Mouse (Mus musculus) bone marrow, adult 2 months (tissue): ENCODE data around the gene Htr1a. TPM values are rescaled to one million over a fixed set of nuclear protein-coding genes. Genes with fewer than 3 reads are reported as not detected.

Experiments used
- H3K27ac ChIP-seq: fragments of 200-500 bp; 2 replicates; pipeline ENCODE4 v1.5.1; 2012; ENCODE audit warnings: low read depth, mild to moderate bottlenecking, control low read depth, inconsistent platforms, low read length; ENCODE audit not compliant: control insufficient read depth, poor library complexity, insufficient read depth
- H3K4me1 ChIP-seq: fragments of 200-500 bp; 2 replicates; pipeline ENCODE4 v1.6.1; 2011; ENCODE audit warnings: low read length; ENCODE audit not compliant: control insufficient read depth, insufficient read depth
- H3K4me3 ChIP-seq: fragments of 200-500 bp; replicated peaks from 2 replicates; pipeline ENCODE3; 2011; ENCODE audit warnings: mild to moderate bottlenecking, low read depth, low read length, control low read depth; ENCODE audit not compliant: control insufficient read depth
- CTCF ChIP-seq: fragments of 200-500 bp; IDR thresholded peaks from 2 replicates; pipeline ENCODE4 v1.5.1; 2011; ENCODE audit warnings: low read length, control low read depth; ENCODE audit not compliant: control insufficient read depth, insufficient read depth
- POLR2A ChIP-seq: fragments of 200-500 bp; IDR thresholded peaks from 2 replicates; pipeline ENCODE4 v1.6.1; 2011; ENCODE audit warnings: low read depth, mild to moderate bottlenecking, control low read depth, low read length, borderline replicate concordance; ENCODE audit not compliant: control insufficient read depth
- WGBS: fragments of 180-500 bp; shearing (Covaris S2); methylation state at CpG from one replicate; pipeline ENCODE4 v1.1.7; 2018; 5-methylcytosine and 5-hydroxymethylcytosine counted together
- polyA plus RNA-seq: library from polyadenylated mRNA; stranded (reverse); fragments of >200 nt; gene quantifications from 2 replicates; pipeline ENCODE4 v1.2.4, GENCODE M21; 2011; ENCODE audit warnings: low replicate concordance; ENCODE audit not compliant: missing spikeins, insufficient read depth, insufficient read length

Gene Htr1a
- polyA plus RNA-seq, 1 experiment = not detected

DNA sequence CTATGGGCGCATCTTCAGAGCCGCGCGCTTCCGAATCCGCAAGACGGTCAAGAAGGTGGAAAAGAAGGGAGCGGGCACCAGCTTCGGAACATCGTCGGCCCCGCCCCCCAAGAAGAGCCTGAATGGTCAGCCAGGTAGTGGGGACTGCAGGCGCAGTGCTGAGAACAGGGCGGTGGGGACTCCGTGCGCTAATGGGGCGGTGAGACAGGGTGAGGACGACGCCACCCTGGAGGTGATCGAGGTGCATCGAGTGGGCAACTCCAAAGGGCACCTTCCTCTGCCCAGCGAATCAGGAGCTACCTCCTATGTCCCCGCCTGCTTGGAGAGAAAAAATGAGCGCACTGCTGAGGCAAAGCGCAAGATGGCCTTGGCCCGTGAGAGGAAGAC lies 1.4 kb downstream of the Htr1a start:
- no peak overlapping the region for H3K4me3 ChIP-seq
- no peak overlapping the region for H3K27ac ChIP-seq
- no peak for TF ChIP-seq CTCF
- no peak for TF ChIP-seq POLR2A
- WGBS = 9% methylated on average over 26 of the region's 26 CpGs
- no peaks in the 10 kb centered on the region for H3K4me1 ChIP-seq

DNA sequence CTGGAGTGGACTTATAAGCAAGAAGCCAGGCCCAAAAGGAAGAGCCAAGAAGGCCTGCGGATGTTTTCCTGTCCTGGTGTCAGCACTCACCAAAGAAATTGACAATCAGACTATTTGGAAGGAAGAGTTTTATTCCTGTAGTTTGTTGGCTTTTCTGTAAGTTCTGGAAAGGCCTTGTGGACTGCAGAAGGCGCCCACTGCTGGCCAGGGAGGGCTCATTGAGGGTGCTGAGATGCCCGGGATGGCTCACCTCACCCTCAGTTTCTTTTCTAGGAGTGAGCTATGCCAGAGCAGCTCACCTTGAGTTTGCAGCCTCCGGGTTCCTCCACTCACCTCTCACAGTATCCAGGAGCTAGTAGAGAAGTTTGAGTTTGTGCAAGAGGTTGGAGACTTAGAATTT lies 2.8 kb downstream of the Htr1a start:
- Histone ChIP-seq H3K4me3 (no peak overlapping the region), H3K4me1 (no peaks in the 10 kb centered on the region), H3K27ac (no peak overlapping the region)
- TF ChIP-seq POLR2A (no peak), CTCF (no peak)
- 5% methylated on average over 4 of the region's 4 CpGs for WGBS

DNA sequence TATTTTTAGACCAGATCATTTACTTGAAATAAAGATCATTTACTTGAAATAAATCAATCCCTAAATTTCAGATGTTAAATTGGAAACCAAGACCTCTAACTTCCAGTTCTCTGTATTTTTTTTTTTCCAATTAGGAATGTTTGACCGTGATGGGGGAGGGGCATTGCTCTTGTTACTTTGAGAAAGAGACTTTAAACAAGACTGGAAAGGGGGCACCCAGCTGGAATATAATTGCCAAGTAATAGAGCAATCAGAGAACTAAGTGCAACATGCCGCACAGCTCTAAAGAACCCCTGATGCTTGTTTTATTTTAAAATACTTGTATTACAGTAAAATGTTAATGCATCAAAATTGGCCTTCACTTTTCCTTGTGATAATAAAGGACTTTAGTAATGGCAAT lies 4.3 kb downstream of the Htr1a start:
- WGBS = 52% methylated on average over 2 of the region's 2 CpGs
- no peak overlapping the region for H3K4me3 ChIP-seq
- TF ChIP-seq POLR2A (no peak), CTCF (no peak)
- no peak overlapping the region for H3K27ac ChIP-seq
- no peaks in the 10 kb centered on the region for H3K4me1 ChIP-seq

DNA sequence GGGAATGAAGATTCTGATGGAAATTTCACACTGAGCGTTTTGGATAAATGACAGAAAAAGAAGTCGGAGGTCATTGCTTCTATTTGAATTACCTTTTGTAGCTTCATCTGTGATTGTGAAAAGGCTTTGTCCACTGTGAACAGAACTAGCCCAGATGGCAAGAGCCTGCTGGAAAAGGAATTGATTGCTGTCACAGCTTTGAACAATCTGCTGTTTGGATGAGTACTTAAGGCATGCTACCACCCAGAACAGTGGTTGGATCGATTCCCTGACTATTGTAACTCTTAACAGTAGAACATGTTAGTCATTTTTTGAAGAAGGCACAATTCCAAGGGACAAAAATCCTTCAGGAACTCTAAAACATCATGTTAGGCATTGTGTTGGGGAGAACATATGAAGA lies 8.1 kb downstream of the Htr1a start:
- TF ChIP-seq CTCF = no peak
- TF ChIP-seq POLR2A = no peak
- Histone ChIP-seq H3K4me3 (no peak overlapping the region), H3K27ac (no peak overlapping the region), H3K4me1 (no peaks in the 10 kb centered on the region)
- 70% methylated on average over 3 of the region's 3 CpGs for WGBS

Other genes with a start within 250 kb of the Htr1a start
- gene Rnf180, start 148.8 kb upstream of the Htr1a start, polyA plus RNA-seq = 1.3 and 5.2 TPM in 2 replicates